Mouse (Mus musculus) MEL (cell line): ENCODE data around the gene Sdc3. TPM values are rescaled to one million over a fixed set of nuclear protein-coding genes. Genes with fewer than 3 reads are reported as not detected.

Experiments
- DNase-seq: peaks from one replicate; pipeline ENCODE4 v3.0.0; 2011; ENCODE audit warnings: low read depth, low spot score
- H3K27ac ChIP-seq: 2 replicates; pipeline ENCODE4 v1.5.1; 2012; ENCODE audit warnings: low read depth, mild to moderate bottlenecking, control low read depth, low read length, moderate library complexity; ENCODE audit not compliant: control insufficient read depth
- H3K27me3 ChIP-seq, 2 experiments: fragments of 150-350 bp in 1 of 2; sonication (generic) in 1 of 2; 2 replicates each; pipeline ENCODE4 v1.6.1; 2012; ENCODE audit warnings: low read length in 2 of 2, mild to moderate bottlenecking in 2 of 2, improper control_type of control experiment in 1 of 2, moderate library complexity in 1 of 2; ENCODE audit not compliant: insufficient read depth in 2 of 2, control insufficient read depth in 1 of 2
- H3K36me3 ChIP-seq, 2 experiments: 2 replicates each; pipeline ENCODE4 v1.6.1; 2012 to 2014; ENCODE audit warnings: low read length in 2 of 2, improper control_type of control experiment in 1 of 2, inconsistent platforms in 1 of 2, mild to moderate bottlenecking in 1 of 2; ENCODE audit not compliant: insufficient read depth in 2 of 2, control insufficient read depth in 1 of 2
- H3K4me1 ChIP-seq, 2 experiments: fragments of 150-350 bp in 1 of 2; sonication (generic) in 1 of 2; 2 replicates each; pipeline ENCODE4 v1.6.1; 2012; ENCODE audit warnings: low read length in 2 of 2, improper control_type of control experiment in 1 of 2, mild to moderate bottlenecking in 1 of 2; ENCODE audit not compliant: insufficient read depth in 2 of 2, control insufficient read depth in 1 of 2
- H3K4me3 ChIP-seq, 2 experiments: fragments of 150-350 bp in 1 of 2; sonication (generic) in 1 of 2; 2 replicates each; pipeline ENCODE4 v1.5.1; 2012; ENCODE audit warnings: low read depth in 2 of 2, low read length in 2 of 2, mild to moderate bottlenecking in 2 of 2, moderate library complexity in 2 of 2, control low read depth in 1 of 2, improper control_type of control experiment in 1 of 2; ENCODE audit not compliant: control insufficient read depth in 1 of 2, insufficient read depth in 1 of 2
- H3K79me2 ChIP-seq: 2 replicates; pipeline ENCODE4 v1.6.1; 2012; ENCODE audit warnings: mild to moderate bottlenecking, low read length, moderate library complexity; ENCODE audit not compliant: control insufficient read depth, poor library complexity, insufficient read depth
- H3K9ac ChIP-seq: 2 replicates; pipeline ENCODE4 v1.6.1; 2012; ENCODE audit warnings: low read depth, mild to moderate bottlenecking, control low read depth, low read length, moderate library complexity; ENCODE audit not compliant: control insufficient read depth, poor library complexity, severe bottlenecking
- H3K9me3 ChIP-seq: fragments of 150-350 bp; sonication (generic); replicated peaks from 2 replicates; pipeline ENCODE4 v1.6.1; 2012; ENCODE audit warnings: mild to moderate bottlenecking, low read length, improper control_type of control experiment, moderate library complexity; ENCODE audit not compliant: insufficient read depth
- BHLHE40 ChIP-seq: IDR thresholded peaks from 2 replicates; pipeline ENCODE4 v1.6.1; 2012; ENCODE audit warnings: low read depth, mild to moderate bottlenecking, inconsistent platforms, low read length, improper control_type of control experiment, borderline replicate concordance
- CHD1 ChIP-seq: IDR thresholded peaks from 2 replicates; pipeline ENCODE4 v1.6.1; 2012; ENCODE audit warnings: low read depth, mild to moderate bottlenecking, inconsistent platforms, low read length, improper control_type of control experiment
- E2F4 ChIP-seq: IDR thresholded peaks from 2 replicates; pipeline ENCODE4 v1.6.1; 2011; ENCODE audit warnings: low read depth, low read length, improper control_type of control experiment, borderline replicate concordance
- ELF1 ChIP-seq: IDR thresholded peaks from 2 replicates; pipeline ENCODE4 v1.6.1; 2014; ENCODE audit warnings: low read depth, mild to moderate bottlenecking, inconsistent platforms, low read length, improper control_type of control experiment, moderate library complexity
- EP300 ChIP-seq, 2 experiments: IDR thresholded peaks; 2 replicates each; pipeline ENCODE4 v1.6.1; 2011; ENCODE audit warnings: improper control_type of control experiment in 2 of 2, low read length in 2 of 2, low read depth in 1 of 2, mild to moderate bottlenecking in 1 of 2
- GABPA ChIP-seq: IDR thresholded peaks from 2 replicates; pipeline ENCODE4 v1.6.1; 2012; ENCODE audit warnings: low read depth, mild to moderate bottlenecking, inconsistent platforms, low read length, improper control_type of control experiment, moderate library complexity
- HCFC1 ChIP-seq: IDR thresholded peaks from 2 replicates; pipeline ENCODE4 v1.6.1; 2012; ENCODE audit warnings: low read depth, mild to moderate bottlenecking, inconsistent platforms, low read length, improper control_type of control experiment, moderate library complexity
- MAX ChIP-seq: IDR thresholded peaks from 2 replicates; pipeline ENCODE4 v1.6.1; 2011; ENCODE audit warnings: low read length, improper control_type of control experiment
- MAZ ChIP-seq: IDR thresholded peaks from 2 replicates; pipeline ENCODE4 v1.6.1; 2012; ENCODE audit warnings: low read depth, mild to moderate bottlenecking, inconsistent platforms, low read length, improper control_type of control experiment
- MEF2A ChIP-seq: IDR thresholded peaks from 2 replicates; pipeline ENCODE4 v1.6.1; 2014; ENCODE audit warnings: low read depth, mild to moderate bottlenecking, inconsistent platforms, low read length, improper control_type of control experiment; ENCODE audit not compliant: poor library complexity, insufficient replicate concordance, severe bottlenecking; ENCODE audit errors: extremely low read depth
- MXI1 ChIP-seq: IDR thresholded peaks from 2 replicates; pipeline ENCODE4 v1.6.1; 2011; ENCODE audit warnings: mild to moderate bottlenecking, low read depth, low read length, improper control_type of control experiment
- MYB ChIP-seq: IDR thresholded peaks from 2 replicates; pipeline ENCODE4 v1.6.1; 2011; ENCODE audit warnings: mild to moderate bottlenecking, low read depth, low read length, improper control_type of control experiment
- POLR2AphosphoS2 ChIP-seq: IDR thresholded peaks from 2 replicates; pipeline ENCODE4 v1.6.1; 2011; ENCODE audit warnings: low read length, improper control_type of control experiment
- POLR2AphosphoS5 ChIP-seq: IDR thresholded peaks from 2 replicates; pipeline ENCODE4 v1.6.1; 2012; ENCODE audit warnings: low read depth, borderline replicate concordance, mild to moderate bottlenecking, inconsistent platforms, low read length, moderate library complexity, mixed read lengths
- RAD21 ChIP-seq: IDR thresholded peaks from 2 replicates; pipeline ENCODE4 v1.6.1; 2011; ENCODE audit warnings: mild to moderate bottlenecking, low read depth, low read length, improper control_type of control experiment
- SIN3A ChIP-seq: IDR thresholded peaks from 2 replicates; pipeline ENCODE4 v1.6.1; 2012; ENCODE audit warnings: low read length, improper control_type of control experiment, inconsistent platforms
- TAL1 ChIP-seq: IDR thresholded peaks from 2 replicates; pipeline ENCODE4 v1.6.1; 2012; ENCODE audit warnings: mild to moderate bottlenecking, inconsistent platforms, low read length, moderate library complexity, mixed read lengths
- TBP ChIP-seq: IDR thresholded peaks from 2 replicates; pipeline ENCODE4 v1.8.0; 2011; ENCODE audit warnings: low read depth, low read length, improper control_type of control experiment
- USF1 ChIP-seq: IDR thresholded peaks from 2 replicates; pipeline ENCODE4 v1.6.1; 2014; ENCODE audit warnings: low read depth, mild to moderate bottlenecking, inconsistent platforms, low read length, improper control_type of control experiment, moderate library complexity
- USF2 ChIP-seq, 2 experiments: IDR thresholded peaks; 2 replicates each; pipeline ENCODE4 v1.6.1; 2011 to 2012; ENCODE audit warnings: improper control_type of control experiment in 2 of 2, low read length in 2 of 2, borderline replicate concordance in 1 of 2, inconsistent platforms in 1 of 2, low read depth in 1 of 2, mild to moderate bottlenecking in 1 of 2; ENCODE audit not compliant: insufficient read depth in 1 of 2
- ZC3H11A ChIP-seq: IDR thresholded peaks from 2 replicates; pipeline ENCODE4 v1.6.1; 2012; ENCODE audit warnings: low read depth, mild to moderate bottlenecking, inconsistent platforms, low read length, improper control_type of control experiment
- ZNF384 ChIP-seq: IDR thresholded peaks from 2 replicates; pipeline ENCODE4 v1.6.1; 2012; ENCODE audit warnings: low read depth, mild to moderate bottlenecking, inconsistent platforms, low read length, improper control_type of control experiment
- polyA plus RNA-seq, 2 experiments: library from polyadenylated mRNA; stranded (reverse) in 1 of 2; unstranded in 1 of 2; fragments of >175 nt in 1 of 2; fragments of >200 nt in 1 of 2; gene quantifications; 2 replicates each; pipeline versions ENCODE4 v1.2.1 to v1.2.4; 2012; ENCODE audit warnings: low replicate concordance in 2 of 2, low read depth in 1 of 2; ENCODE audit not compliant: insufficient read length in 2 of 2, insufficient read depth in 1 of 2, missing spikeins in 1 of 2
- total RNA-seq: library from RNA; depleted of rRNA; stranded (reverse); fragments of 300-350 nt; gene quantifications from 2 replicates; pipeline ENCODE4 v1.2.3, GENCODE M21; 2012

Gene Sdc3
- total and polyA plus RNA-seq, 3 experiments, result 0.46 to 6.7 TPM; not detected in 1

DNA sequence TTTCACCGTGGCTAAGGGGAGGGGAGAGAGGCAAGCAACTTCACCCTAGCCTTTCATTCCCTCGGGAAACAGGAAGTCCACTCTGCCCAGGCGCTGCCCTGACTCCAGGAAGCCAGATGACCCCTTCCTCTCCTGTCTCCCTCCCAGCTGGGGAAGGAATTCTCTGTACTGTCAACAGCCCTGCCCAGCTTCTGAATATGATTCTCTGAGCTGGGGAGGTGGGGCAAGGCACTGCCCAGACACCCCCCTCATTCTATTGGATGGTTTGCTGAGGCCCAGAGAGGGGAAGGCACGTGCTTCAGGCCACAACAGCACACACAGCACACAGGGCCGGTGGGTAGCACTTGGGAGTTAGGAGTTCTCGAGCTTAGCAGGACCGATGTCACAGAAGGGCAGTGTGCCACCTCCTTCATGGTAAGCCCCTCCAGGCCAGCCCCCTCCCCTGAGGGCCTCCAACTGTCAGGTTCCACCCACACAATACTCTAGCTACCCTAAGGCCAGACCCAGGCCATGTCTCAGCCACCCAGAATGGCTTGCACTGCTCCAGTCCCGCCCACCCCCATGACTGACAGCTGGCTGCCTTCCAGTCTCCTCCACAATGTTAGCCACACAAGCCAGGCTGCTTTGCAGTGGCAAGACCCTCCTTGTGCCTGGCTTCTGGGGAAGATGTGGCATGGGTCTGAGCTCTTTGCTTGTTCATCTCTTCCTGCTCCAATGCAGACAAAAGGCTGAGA, 48.9 kb downstream of the Sdc3 start:
- Histone ChIP-seq H3K27ac (no peak overlapping the region), H3K4me3 (no peak overlapping the region), H3K36me3 (no peaks in the 10 kb centered on the region), H3K9ac (no peak overlapping the region), H3K27me3 (peaks cover 0 to 6% of the 10 kb centered on the region in 2 experiments; a peak in 2 of 4 replicates), H3K9me3 (no peaks in the 10 kb centered on the region), H3K79me2 (no peaks in the 10 kb centered on the region), H3K4me1 (0 out of 4 replicates have a peak, but pooled peaks cover 0 to 4% of the 10 kb centered on the region in 2 experiments)
- no peak for TF ChIP-seq MEF2A
- TF ChIP-seq USF2 (IDR thresholded peaks at IDR 0.05; ENCODE audit: borderline replicate concordance in 1 of 2, insufficient read depth in 1 of 2, low read depth in 1 of 2, low read length in 2 of 2), result no peak
- no peak for TF ChIP-seq ZNF384
- no peak for TF ChIP-seq GABPA
- TF ChIP-seq E2F4, result no peak
- TF ChIP-seq EP300 (IDR thresholded peaks at IDR 0.05; ENCODE audit: low read depth in 1 of 2, low read length in 2 of 2), result no peak
- TF ChIP-seq ELF1, result no peak
- TF ChIP-seq CHD1, result no peak
- TF ChIP-seq POLR2AphosphoS5, result no peak
- TF ChIP-seq SIN3A, result no peak
- TF ChIP-seq MAX, result peak; percentile 47; the same call in 1 of the 2 replicates
- TF ChIP-seq TAL1, result no peak
- no peak for TF ChIP-seq ZC3H11A
- TF ChIP-seq USF1, result 0 out of 2 replicates have a peak, but pooled peaks have one; percentile 8
- no peak for TF ChIP-seq RAD21
- no peak for TF ChIP-seq TBP
- TF ChIP-seq BHLHE40, result peak; percentile 60
- no peak for TF ChIP-seq POLR2AphosphoS2
- DNase-seq, result peak; percentile 49

GRCm38 (mm10) chr4:130848814-130849213, 56.5 kb downstream of the Sdc3 start:
- no peak for DNase-seq
- H3K9ac ChIP-seq, result no peak overlapping the region
- no peaks in the 10 kb centered on the region for H3K36me3 ChIP-seq
- H3K4me3 ChIP-seq, result no peak overlapping the region
- H3K9me3 ChIP-seq, result no peaks in the 10 kb centered on the region
- H3K27me3 ChIP-seq, result peaks cover 0 to 8% of the 10 kb centered on the region in 2 experiments; a peak in 3 of 4 replicates
- H3K4me1 ChIP-seq, result no peaks in the 10 kb centered on the region
- no peaks in the 10 kb centered on the region for H3K79me2 ChIP-seq
- no peak overlapping the region for H3K27ac ChIP-seq
- TF ChIP-seq CHD1 (no peak), MYB (no peak), POLR2AphosphoS2 (no peak), BHLHE40 (no peak), MXI1 (no peak), MAZ (no peak), SIN3A (no peak), HCFC1 (no peak), TBP (no peak)
- TF ChIP-seq, all 39 proteins: peak for 0
